19 mouse cellular contexts compared by ENCODE assay signal in genomic region chr1:183517236-183517635, GRCm38 (mm10).
DNase-seq lines count a peak whose midpoint lies in the region; ATAC-seq and TF ChIP-seq lines count a peak whose summit lies in the region.
"Had no signal": no experiment of that assay in that cellular context is flagged by ENCODE, and none has a peak within 500 bp of the region (broad histone marks: within the 10 kb centered on the region; RNA-seq: fewer than 3 reads in every experiment).

No protein-coding gene starts in this region.

- no peak overlapping the region for H3K4me3 ChIP-seq in midbrain, embryonic 11.5 days (ENCODE audit: low read depth, low read length)
- H3K4me3 ChIP-seq in midbrain, postnatal 0 days (ENCODE audit: low read depth, low read length): no peak overlapping the region
- H3K4me3 ChIP-seq: embryonic facial prominence, embryonic 10.5 days; embryonic facial prominence, embryonic 12.5 days had no signal

- H3K36me3 ChIP-seq in midbrain, embryonic 11.5 days (ENCODE audit: control insufficient read depth, insufficient read depth, low read length): no peaks in the 10 kb centered on the region
- no peaks in the 10 kb centered on the region for H3K36me3 ChIP-seq in midbrain, postnatal 0 days (ENCODE audit: insufficient read depth, low read length)
- H3K36me3 ChIP-seq: embryonic facial prominence, embryonic 10.5 days; embryonic facial prominence, embryonic 12.5 days had no signal

- intact Hi-C loops in heart, postnatal 14 days (cut with DNase I): no loop called here

- peak; percentile 5 for DNase-seq in heart, adult 11 months
- DNase-seq in heart, postnatal 14 days: no peak
- peak; percentile 57 for DNase-seq in midbrain, embryonic 11.5 days (ENCODE audit: low spot score, missing footprints)
- no peak for DNase-seq in midbrain, postnatal 0 days (ENCODE audit: low spot score)
- peak; percentile 6 for DNase-seq in R1 (ENCODE audit: low read depth, low spot score)
- DNase-seq: adrenal gland, adult 8-10 months; adrenal gland, postnatal 14 days; adrenal gland, postnatal 36 days; cerebellum, adult 11-12 months; cerebellum, adult 2 months; cerebellum, adult 9-10 months; cerebellum, postnatal 10 days; cerebellum, postnatal 25 days; forebrain, postnatal 0 days had no signal

- H3K27ac ChIP-seq in midbrain, embryonic 11.5 days (ENCODE audit: low read depth, low read length): no peak overlapping the region
- no peak overlapping the region for H3K27ac ChIP-seq in midbrain, postnatal 0 days (ENCODE audit: low read depth, low read length)
- H3K27ac ChIP-seq: embryonic facial prominence, embryonic 10.5 days; embryonic facial prominence, embryonic 12.5 days had no signal

- peak; percentile 69 for ATAC-seq in midbrain, embryonic 11.5 days (ENCODE audit: low FRiP score)
- no peak for ATAC-seq in midbrain, postnatal 0 days (ENCODE audit: low FRiP score)
- no peak for ATAC-seq in granulocyte monocyte progenitor cell, adult 5-6 weeks (replicated peaks; ENCODE audit: poor library complexity, severe bottlenecking)
- ATAC-seq: activated CD4-positive, CD25-positive, alpha-beta regulatory T cell, adult 4 months; forebrain, embryonic 14.5 days; forebrain, postnatal 0 days had no signal

- no peaks in the 10 kb centered on the region for H3K27me3 ChIP-seq in midbrain, embryonic 11.5 days (ENCODE audit: control insufficient read depth, insufficient read depth, low read length)
- H3K27me3 ChIP-seq in midbrain, postnatal 0 days (ENCODE audit: insufficient read depth, low read length): no peaks in the 10 kb centered on the region
- H3K27me3 ChIP-seq: embryonic facial prominence, embryonic 12.5 days had no signal

- H3K9ac ChIP-seq in midbrain, embryonic 11.5 days (ENCODE audit: low read length): no peak overlapping the region
- H3K9ac ChIP-seq in midbrain, postnatal 0 days (replicated peaks; ENCODE audit: low read length, poor library complexity, severe bottlenecking): no peak overlapping the region
- H3K9ac ChIP-seq: embryonic facial prominence, embryonic 12.5 days; forebrain, postnatal 0 days had no signal

- no peak overlapping the region for H3K4me2 ChIP-seq in midbrain, embryonic 11.5 days
- no peak overlapping the region for H3K4me2 ChIP-seq in midbrain, postnatal 0 days (ENCODE audit: low read depth, low read length, poor library complexity, severe bottlenecking)
- H3K4me2 ChIP-seq: embryonic facial prominence, embryonic 12.5 days had no signal

- no peak for TF ChIP-seq CTCF in midbrain, postnatal 0 days (IDR thresholded peaks at IDR 0.05)

- no peaks in the 10 kb centered on the region for H3K4me1 ChIP-seq in midbrain, embryonic 11.5 days (ENCODE audit: control insufficient read depth, insufficient read depth, low read length)
- H3K4me1 ChIP-seq in midbrain, postnatal 0 days (ENCODE audit: insufficient read depth, low read length): no peaks in the 10 kb centered on the region
- H3K4me1 ChIP-seq: embryonic facial prominence, embryonic 10.5 days; embryonic facial prominence, embryonic 12.5 days had no signal

- no peaks in the 10 kb centered on the region for H3K9me3 ChIP-seq in midbrain, embryonic 11.5 days (ENCODE audit: control insufficient read depth, low read length)
- no peaks in the 10 kb centered on the region for H3K9me3 ChIP-seq in midbrain, postnatal 0 days (ENCODE audit: low read length)
- H3K9me3 ChIP-seq: embryonic facial prominence, embryonic 10.5 days; embryonic facial prominence, embryonic 12.5 days had no signal

- WGBS in midbrain, embryonic 11.5 days: 80% methylated on average over 4 of the region's 4 CpGs
- WGBS in midbrain, postnatal 0 days: 75% methylated on average over 4 of the region's 4 CpGs

Comparison
In these comparisons a context has a peak if more than half of its experiments do, and no peak if none do; other contexts are left out.
1. DNase-seq: peak in heart, adult 11 months (single experiment), midbrain, embryonic 11.5 days (single experiment) and R1 (single experiment); none in heart, postnatal 14 days (0 of 2) and midbrain, postnatal 0 days (single experiment).